Mouse (Mus musculus): Measurements from ENCODE around the gene Gli3.

Gli3 gene

GRCm38 (mm10) chr13:15670144-15670961, 207.3 kb downstream of the Gli3 start:
- no peak for DNase-seq

- DNase-seq: no peak
Measured at GRCm38 (mm10) chr13:15670962-15671313, 207.9 kb downstream of the Gli3 start.

GRCm38 (mm10) chr13:15675480-15675879, 212.4 kb downstream of the Gli3 start:
- DNase-seq: no peak

- peak; percentile 6 for DNase-seq
Measured at GRCm38 (mm10) chr13:15677106-15677760, 214.2 kb downstream of the Gli3 start.

- DNase-seq: no peak
Measured at GRCm38 (mm10) chr13:15681530-15681929, 218.5 kb downstream of the Gli3 start.

- no peak for DNase-seq
Measured at GRCm38 (mm10) chr13:15683006-15683405, 220.0 kb downstream of the Gli3 start.

- DNase-seq: no peak
Measured at GRCm38 (mm10) chr13:15688074-15688825, 225.2 kb downstream of the Gli3 start.

- DNase-seq: no peak
Measured at GRCm38 (mm10) chr13:15688826-15689501, 225.9 kb downstream of the Gli3 start.

GRCm38 (mm10) chr13:15691751-15692464, 228.9 kb downstream of the Gli3 start:
- no peak for DNase-seq

- DNase-seq: no peak
Measured at GRCm38 (mm10) chr13:15692465-15692809, 229.4 kb downstream of the Gli3 start.

- DNase-seq: no peak
Measured at GRCm38 (mm10) chr13:15698284-15698683, 235.2 kb downstream of the Gli3 start.

- DNase-seq: no peak
Measured at GRCm38 (mm10) chr13:15699116-15699515, 236.1 kb downstream of the Gli3 start.

- no peak for DNase-seq
Measured at GRCm38 (mm10) chr13:15704669-15705068, 241.6 kb downstream of the Gli3 start.

- no peak for DNase-seq
Measured at GRCm38 (mm10) chr13:15707481-15707881, 244.4 kb downstream of the Gli3 start.

- DNase-seq: no peak
Measured at GRCm38 (mm10) chr13:15713486-15713885, 250.5 kb downstream of the Gli3 start.

- DNase-seq: no peak
Measured at GRCm38 (mm10) chr13:15714331-15714725, 251.3 kb downstream of the Gli3 start.

GRCm38 (mm10) chr13:15714726-15715437, 251.8 kb downstream of the Gli3 start:
- peak; percentile 35 for DNase-seq

- DNase-seq: no peak
Measured at GRCm38 (mm10) chr13:15721446-15721845, 258.4 kb downstream of the Gli3 start.

GRCm38 (mm10) chr13:15722766-15723379, 259.8 kb downstream of the Gli3 start:
- no peak for DNase-seq

GRCm38 (mm10) chr13:15724723-15725122, 261.7 kb downstream of the Gli3 start:
- no peak for DNase-seq

- DNase-seq: peak; percentile 45
Measured at GRCm38 (mm10) chr13:15741771-15742170, 278.7 kb downstream of the Gli3 start.

All from right cerebral cortex, postnatal 25 days (tissue).